Mouse (Mus musculus) naive thymus-derived CD4-positive, alpha-beta T cell, adult 5 months (primary cell): ENCODE measurements around the gene Tgif2lx1. TPM values are rescaled to one million over a fixed set of nuclear protein-coding genes. Genes with fewer than 3 reads are reported as not detected.

Experiments used
- polyA plus RNA-seq: library from polyadenylated mRNA; unstranded; fragments of 100-300 nt; shearing (Covaris generic); gene quantifications from one replicate; pipeline ENCODE4 v1.2.1, GENCODE M21; 2017

Tgif2lx1 gene
- not detected for polyA plus RNA-seq

GRCm38 (mm10) chrX:118480637-118481036, at the start of gene Tgif2lx1:
Tgif2lx1 (minus strand) TSS chrX:118480737.

Other genes with a start within 250 kb of the Tgif2lx1 start
- gene Tgif2lx2, start 53.5 kb downstream of the Tgif2lx1 start, polyA plus RNA-seq = not detected